Mouse (Mus musculus) hindbrain, embryonic 10.5 days (tissue): ENCODE data around the gene Agbl4. TPM values are rescaled to one million over a fixed set of nuclear protein-coding genes. Genes with fewer than 3 reads are reported as not detected.

Experiments
- DNase-seq: peaks from one replicate; pipeline ENCODE4 v3.0.0-alpha.2; 2017; ENCODE audit warnings: low spot score
- H3K27ac ChIP-seq: fragments of 300-500 bp; sonication (generic); 2 replicates; pipeline ENCODE4 v1.5.1; 2016; ENCODE audit warnings: mild to moderate bottlenecking, moderate library complexity
- H3K27me3 ChIP-seq: fragments of 300-500 bp; sonication (generic); 2 replicates; pipeline ENCODE4 v1.6.1; 2016; ENCODE audit warnings: mild to moderate bottlenecking; ENCODE audit not compliant: poor library complexity, insufficient read depth, severe bottlenecking
- H3K36me3 ChIP-seq: fragments of 300-500 bp; sonication (generic); 2 replicates; pipeline ENCODE4 v1.6.1; 2016; ENCODE audit warnings: mild to moderate bottlenecking, moderate library complexity
- H3K4me1 ChIP-seq: fragments of 300-500 bp; sonication (generic); replicated peaks from 2 replicates; pipeline ENCODE4 v1.6.1; 2016; ENCODE audit warnings: mild to moderate bottlenecking
- H3K4me3 ChIP-seq: fragments of 300-500 bp; sonication (generic); 2 replicates; pipeline ENCODE4 v1.5.1; 2016; ENCODE audit warnings: mild to moderate bottlenecking, moderate library complexity
- H3K9me3 ChIP-seq: fragments of 300-500 bp; sonication (generic); 2 replicates; pipeline ENCODE4 v1.6.1; 2016; ENCODE audit warnings: mild to moderate bottlenecking, moderate library complexity
- WGBS: fragments of 180-500 bp; shearing (Covaris S2); methylation state at CpG from one replicate; pipeline ENCODE4 v1.1.7; 2016; 5-methylcytosine and 5-hydroxymethylcytosine counted together
- polyA plus RNA-seq: library from polyadenylated mRNA; unstranded; fragments of >200 nt; fragmentation: Nextera tagmentation; extraction: Ambion mirVana; gene quantifications from 2 replicates; pipeline ENCODE4 v1.2.1, GENCODE M21; 2016

The Agbl4 gene
- polyA plus RNA-seq, 1 experiment from 2014 or later = 1.4 TPM

DNA sequence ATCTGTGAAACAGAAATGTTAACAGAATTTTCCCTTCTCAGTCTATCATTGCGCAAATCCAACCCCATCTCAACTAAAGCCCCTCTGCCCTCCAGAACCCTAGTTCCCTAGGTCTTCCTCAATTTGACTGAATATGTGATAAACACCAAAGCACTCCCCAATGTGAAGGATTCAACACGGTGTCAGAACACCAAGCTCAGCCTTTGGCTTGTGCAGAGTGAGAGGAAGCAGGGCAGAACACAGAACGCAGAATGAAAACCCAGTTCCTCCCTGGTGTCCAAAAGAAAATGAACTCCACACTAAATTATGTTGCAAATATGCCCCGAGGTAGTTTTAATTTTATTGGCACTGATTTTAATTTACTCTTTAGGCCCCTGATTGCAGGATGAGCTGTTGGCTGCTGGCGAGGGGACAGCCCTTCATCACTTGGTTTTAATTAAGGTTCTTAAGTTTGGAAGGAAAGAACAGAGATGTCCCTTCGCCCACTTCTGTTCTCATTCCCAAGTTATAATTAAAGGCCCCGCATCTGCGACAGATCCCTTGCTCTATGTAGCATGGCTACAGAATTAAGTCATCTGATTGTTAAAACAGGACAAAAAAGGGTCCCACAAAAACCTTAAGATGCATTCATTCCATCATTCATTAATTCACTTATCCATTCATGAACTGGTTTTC is 1210.5 kb downstream of the Agbl4 start:
- WGBS = 89% methylated on average over 8 of the region's 8 CpGs
- no peak overlapping the region for H3K4me3 ChIP-seq
- 0 out of 2 replicates have a peak, but pooled peaks cover 6% of the 10 kb centered on the region for H3K4me1 ChIP-seq
- H3K27ac ChIP-seq = no peak overlapping the region
- H3K36me3 ChIP-seq = no peaks in the 10 kb centered on the region
- no peak for DNase-seq
- no peaks in the 10 kb centered on the region for H3K9me3 ChIP-seq
- no peaks in the 10 kb centered on the region for H3K27me3 ChIP-seq

DNA sequence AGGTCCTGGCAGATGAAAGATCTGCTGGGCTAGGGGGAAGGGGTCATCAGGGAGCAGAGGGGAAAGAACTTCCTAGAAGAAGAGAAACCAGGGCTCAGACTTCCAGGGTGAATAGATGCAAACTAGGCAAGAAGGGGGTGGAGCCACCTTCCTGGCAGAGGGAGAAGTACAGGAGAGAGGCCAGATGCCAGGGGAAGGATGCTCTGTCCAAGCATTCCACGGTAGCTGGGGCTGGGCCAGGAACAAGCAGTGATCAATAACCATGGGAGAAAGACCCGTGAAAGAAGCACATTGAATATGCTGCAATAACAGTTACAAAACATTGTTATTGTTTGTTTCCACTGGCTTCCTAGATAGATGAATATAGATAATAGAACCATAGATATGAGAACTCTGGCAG is 1224.4 kb downstream of the Agbl4 start:
- Histone ChIP-seq H3K4me3 (no peak overlapping the region), H3K9me3 (no peaks in the 10 kb centered on the region), H3K4me1 (0 out of 2 replicates have a peak, but pooled peaks cover 2% of the 10 kb centered on the region), H3K27ac (no peak overlapping the region), H3K27me3 (no peaks in the 10 kb centered on the region), H3K36me3 (no peaks in the 10 kb centered on the region)
- 61% methylated on average over 2 of the region's 2 CpGs for WGBS
- no peak for DNase-seq

DNA sequence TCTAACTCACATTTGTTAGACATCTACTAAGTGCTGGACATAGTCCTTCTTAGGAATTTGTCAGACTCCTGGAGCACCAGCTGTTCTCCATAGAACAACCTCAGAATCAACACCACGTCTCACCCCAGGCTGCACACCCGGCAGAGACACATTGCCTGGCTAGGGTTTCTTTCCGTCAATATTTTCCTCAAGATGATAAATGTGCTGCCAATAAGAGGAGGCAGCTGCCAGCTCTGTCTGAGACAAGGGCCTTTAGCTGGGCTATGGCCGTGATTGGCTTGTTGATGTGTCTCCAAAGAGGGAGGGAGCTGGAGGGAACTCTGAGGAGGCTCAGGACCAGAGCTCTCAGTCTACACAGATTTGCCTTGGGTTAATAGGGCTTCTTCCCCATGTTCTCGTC is 1227.5 kb downstream of the Agbl4 start:
- Histone ChIP-seq H3K27me3 (no peaks in the 10 kb centered on the region), H3K4me1 (0 out of 2 replicates have a peak, but pooled peaks cover 2% of the 10 kb centered on the region), H3K27ac (no peak overlapping the region), H3K9me3 (no peaks in the 10 kb centered on the region), H3K4me3 (no peak overlapping the region), H3K36me3 (no peaks in the 10 kb centered on the region)
- DNase-seq = no peak
- 67% methylated on average over 5 of the region's 5 CpGs for WGBS

DNA sequence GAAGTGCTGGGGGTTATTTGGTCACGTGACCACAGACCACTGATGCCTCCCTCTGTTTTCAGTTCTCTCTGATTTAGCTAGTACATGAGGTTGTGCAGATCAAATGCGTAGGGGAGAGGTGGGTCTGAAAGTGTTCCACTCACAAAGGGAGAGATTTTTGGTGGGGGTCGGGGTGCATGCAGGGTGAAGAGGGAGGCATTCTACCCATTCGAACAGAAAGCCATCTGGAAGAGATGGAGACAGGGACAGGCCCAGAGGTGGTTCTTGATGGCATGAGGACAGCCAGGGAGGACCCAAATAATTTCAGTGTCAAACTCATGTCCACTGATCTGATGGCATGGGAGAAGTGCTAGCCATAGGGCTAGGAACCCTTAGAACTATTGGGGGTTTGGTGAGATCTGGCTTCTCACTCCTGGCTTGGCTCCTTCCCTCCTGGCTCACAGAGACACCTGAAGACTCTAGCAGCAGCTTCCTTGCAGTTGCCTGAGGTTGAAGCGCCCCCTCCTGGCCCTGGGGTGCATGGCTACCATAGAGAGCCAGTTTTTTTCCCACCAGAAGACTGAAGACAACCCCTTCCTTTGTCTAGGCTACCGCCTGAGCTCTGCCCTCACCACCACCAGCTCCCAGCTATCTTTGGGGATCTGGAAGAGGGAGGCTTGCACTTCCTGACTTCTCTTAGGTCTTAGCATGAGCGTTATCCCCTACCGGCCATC is 1228.8 kb downstream of the Agbl4 start:
- Histone ChIP-seq H3K27ac (peak overlapping the region; percentile 76), H3K9me3 (no peaks in the 10 kb centered on the region), H3K4me1 (0 out of 2 replicates have a peak, but pooled peaks cover 2% of the 10 kb centered on the region), H3K36me3 (no peaks in the 10 kb centered on the region), H3K4me3 (no peak overlapping the region), H3K27me3 (no peaks in the 10 kb centered on the region)
- WGBS = 38% methylated on average over 8 of the region's 8 CpGs
- peak; percentile 82 for DNase-seq

DNA sequence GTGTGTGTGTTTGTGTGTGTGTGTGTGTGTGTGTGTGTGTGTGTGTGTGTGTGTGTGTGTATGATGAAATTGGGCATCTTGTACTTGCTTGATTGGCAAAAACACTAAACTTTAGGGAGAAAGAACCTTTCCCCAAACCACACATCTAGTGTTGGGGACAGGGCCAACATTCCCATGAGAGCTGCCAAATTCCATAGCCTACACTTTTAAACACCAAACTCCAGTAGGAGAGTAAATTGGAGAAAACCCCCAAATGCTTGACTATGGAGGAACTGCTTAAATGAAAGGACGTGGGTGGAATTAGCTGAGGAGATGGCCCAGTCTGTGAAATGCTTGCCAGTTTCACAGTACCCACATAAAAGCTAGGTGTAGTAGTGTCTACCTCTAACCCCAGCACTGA is 1235.2 kb downstream of the Agbl4 start:
- WGBS = 81% methylated on average over 1 of the region's 1 CpGs
- Histone ChIP-seq H3K27me3 (no peaks in the 10 kb centered on the region), H3K4me3 (no peak overlapping the region), H3K9me3 (no peaks in the 10 kb centered on the region), H3K4me1 (no peaks in the 10 kb centered on the region), H3K36me3 (no peaks in the 10 kb centered on the region), H3K27ac (no peak overlapping the region)
- no peak for DNase-seq

DNA sequence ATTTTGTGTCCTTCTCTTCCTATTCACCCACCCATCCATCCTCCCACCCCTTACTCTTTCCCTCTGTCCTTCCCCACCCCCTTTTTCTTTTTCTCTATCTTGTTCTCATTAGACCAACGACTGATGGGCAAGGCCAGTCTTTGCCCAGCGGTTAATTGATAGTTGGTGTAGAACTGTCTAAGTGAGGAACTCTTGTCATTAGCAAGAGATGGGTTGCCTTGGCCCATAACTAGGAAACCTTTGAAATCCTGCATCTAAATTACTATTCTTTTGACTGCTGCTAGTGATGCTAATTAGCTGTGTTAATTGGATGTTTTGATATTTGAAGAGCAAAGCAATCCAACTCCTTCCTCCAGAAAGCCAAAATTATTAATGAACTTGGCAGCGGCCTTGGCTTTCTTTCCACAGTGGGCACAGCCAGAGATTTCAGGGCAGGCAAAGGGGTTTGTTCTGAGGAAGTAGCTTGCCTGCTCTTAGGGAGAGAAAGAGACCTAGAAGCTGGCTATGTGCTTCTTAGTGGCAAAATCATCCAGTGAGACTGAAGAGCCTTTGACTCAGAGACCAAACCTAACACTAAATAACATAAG is 1238.2 kb downstream of the Agbl4 start:
- no peaks in the 10 kb centered on the region for H3K4me1 ChIP-seq
- H3K27ac ChIP-seq = no peak overlapping the region
- 87% methylated on average over 3 of the region's 3 CpGs for WGBS
- H3K4me3 ChIP-seq = no peak overlapping the region
- DNase-seq = no peak
- H3K36me3 ChIP-seq = no peaks in the 10 kb centered on the region
- H3K9me3 ChIP-seq = no peaks in the 10 kb centered on the region
- H3K27me3 ChIP-seq = no peaks in the 10 kb centered on the region

DNA sequence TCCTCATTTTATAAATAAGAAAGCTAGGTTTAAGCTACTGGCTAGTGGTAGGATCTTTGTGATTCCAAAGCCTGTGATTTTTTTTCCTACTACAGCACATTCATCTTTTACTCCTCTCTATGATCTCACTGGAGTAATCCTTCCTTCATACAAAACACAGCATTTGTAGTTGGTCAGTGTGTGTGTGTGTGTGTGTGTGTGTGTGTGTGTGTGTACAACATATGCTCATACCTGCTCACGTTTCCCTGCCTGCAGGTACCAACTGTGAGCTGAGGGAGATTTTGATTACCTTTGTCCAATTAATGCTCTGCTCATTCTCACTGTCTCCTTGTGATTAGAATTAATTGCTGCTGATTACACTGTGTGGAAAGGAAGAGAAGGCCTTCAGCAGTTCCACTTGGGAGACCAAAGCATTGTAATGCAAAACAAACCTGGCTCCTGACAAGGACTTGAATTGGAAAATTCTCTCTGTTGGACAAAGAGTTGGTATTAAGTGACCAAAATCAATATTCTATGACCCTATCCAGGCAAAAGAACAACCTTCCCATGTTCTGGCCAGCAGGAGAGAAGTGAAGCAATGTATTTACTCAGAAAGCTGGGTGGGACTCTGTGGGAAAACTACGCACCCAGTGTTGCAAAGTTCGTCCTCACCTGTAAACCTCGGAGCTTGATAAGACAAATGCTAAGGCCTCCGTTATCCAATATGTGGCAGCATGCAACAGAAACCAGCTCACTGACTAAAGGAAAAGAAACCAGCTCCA is 1241.7 kb downstream of the Agbl4 start:
- H3K27ac ChIP-seq = no peak overlapping the region
- no peaks in the 10 kb centered on the region for H3K36me3 ChIP-seq
- no peak for DNase-seq
- H3K4me1 ChIP-seq = no peaks in the 10 kb centered on the region
- 85% methylated on average over 5 of the region's 5 CpGs for WGBS
- H3K4me3 ChIP-seq = no peak overlapping the region
- no peaks in the 10 kb centered on the region for H3K9me3 ChIP-seq
- H3K27me3 ChIP-seq = no peaks in the 10 kb centered on the region

DNA sequence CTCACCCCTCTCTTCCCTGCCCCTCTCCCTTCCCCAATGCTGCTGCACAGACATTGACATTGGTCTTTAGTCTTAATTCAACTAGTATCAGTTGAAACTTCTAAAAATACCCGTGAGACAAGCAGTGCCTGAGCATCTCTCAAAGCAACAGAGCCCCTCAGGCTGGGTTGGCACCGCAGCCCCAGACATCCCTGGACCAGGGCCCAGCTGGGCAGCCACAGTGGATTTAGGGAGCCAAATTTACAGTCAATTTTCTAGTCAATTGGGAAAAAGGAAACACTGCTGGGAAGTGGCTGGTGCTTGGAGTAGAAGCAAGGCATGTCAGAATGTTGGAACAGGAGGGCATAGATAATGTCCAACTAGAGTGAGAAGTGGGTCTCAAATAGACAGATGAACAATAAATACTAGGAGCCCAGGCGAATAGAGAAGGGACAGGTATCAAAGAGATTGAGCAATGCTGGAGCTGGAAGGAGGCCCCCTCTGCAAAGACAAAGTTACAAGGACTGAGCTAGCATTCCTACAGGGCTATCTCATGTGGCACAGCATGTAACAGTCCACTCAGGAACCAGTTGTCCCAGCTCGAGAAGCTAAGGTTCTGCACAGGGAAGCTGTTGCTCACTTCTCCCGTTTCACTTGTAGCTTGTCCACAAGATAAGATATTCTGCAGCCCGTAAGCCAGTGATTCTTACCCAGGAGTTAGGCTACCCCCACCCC is 1247.8 kb downstream of the Agbl4 start:
- no peaks in the 10 kb centered on the region for H3K36me3 ChIP-seq
- H3K4me3 ChIP-seq = no peak overlapping the region
- no peak overlapping the region for H3K27ac ChIP-seq
- no peak for DNase-seq
- WGBS = 83% methylated on average over 6 of the region's 6 CpGs
- no peaks in the 10 kb centered on the region for H3K9me3 ChIP-seq
- no peaks in the 10 kb centered on the region for H3K4me1 ChIP-seq
- no peaks in the 10 kb centered on the region for H3K27me3 ChIP-seq

DNA sequence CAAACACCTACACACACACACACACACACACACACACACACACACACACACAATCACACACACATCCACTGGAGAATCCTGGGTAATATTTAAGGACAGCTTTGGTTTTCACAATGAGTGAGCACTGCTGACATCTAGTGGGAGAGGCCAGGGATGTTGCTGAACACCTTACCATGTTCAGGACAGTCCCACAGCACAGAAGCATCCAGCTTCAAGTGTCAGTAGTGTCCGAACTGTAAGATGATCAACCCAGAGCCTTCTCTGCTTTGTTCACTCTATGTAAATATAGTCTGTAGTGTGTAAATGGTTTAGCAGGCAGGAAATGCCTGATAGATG is 1248.3 kb downstream of the Agbl4 start:
- Histone ChIP-seq H3K27ac (no peak overlapping the region), H3K27me3 (no peaks in the 10 kb centered on the region), H3K9me3 (no peaks in the 10 kb centered on the region), H3K4me3 (no peak overlapping the region), H3K36me3 (no peaks in the 10 kb centered on the region), H3K4me1 (no peaks in the 10 kb centered on the region)
- WGBS = 74% methylated on average over 1 of the region's 1 CpGs
- peak; percentile 25 for DNase-seq

DNA sequence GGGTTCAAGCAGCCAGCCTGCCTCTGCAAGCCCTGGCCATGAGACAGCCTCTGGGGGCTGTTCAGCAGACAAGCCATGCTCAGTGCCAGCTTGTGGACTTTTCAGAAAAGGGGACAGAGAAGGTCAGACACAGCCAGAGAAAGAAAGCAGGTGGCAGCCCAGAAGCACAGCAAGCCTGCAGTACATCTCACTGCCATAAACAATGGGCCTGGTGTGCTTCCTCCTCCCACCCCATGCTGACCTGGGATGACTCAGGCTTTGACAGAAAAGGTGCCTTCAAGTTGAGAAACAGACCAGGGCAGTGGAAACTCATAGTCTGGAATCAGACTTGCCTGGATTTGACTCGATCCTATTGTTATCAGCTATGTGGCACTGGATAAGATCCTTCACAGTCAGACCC is 1256.0 kb downstream of the Agbl4 start:
- H3K9me3 ChIP-seq = no peaks in the 10 kb centered on the region
- H3K27me3 ChIP-seq = no peaks in the 10 kb centered on the region
- DNase-seq = no peak
- H3K4me3 ChIP-seq = no peak overlapping the region
- no peaks in the 10 kb centered on the region for H3K36me3 ChIP-seq
- no peak overlapping the region for H3K27ac ChIP-seq
- 67% methylated on average over 1 of the region's 1 CpGs for WGBS
- H3K4me1 ChIP-seq = no peaks in the 10 kb centered on the region

DNA sequence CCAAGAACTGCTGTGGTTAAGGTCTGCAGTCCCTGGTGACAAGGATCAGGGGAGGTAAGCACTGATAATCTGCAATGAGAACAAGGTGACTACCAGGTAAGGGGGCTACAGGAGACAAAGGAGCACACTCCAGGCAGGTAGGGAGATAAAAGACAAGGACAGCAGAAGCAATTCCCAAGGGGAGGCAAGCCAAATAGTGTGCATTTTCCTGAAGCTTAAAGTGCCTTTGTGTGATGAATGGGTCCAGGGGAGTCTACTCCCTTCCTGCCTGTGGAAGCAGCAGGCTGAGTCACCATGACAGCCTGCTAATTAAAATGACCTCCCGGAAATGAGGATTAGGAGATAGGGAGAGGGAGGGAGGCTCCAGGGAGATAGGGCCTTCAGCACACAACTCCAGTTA is 1266.3 kb downstream of the Agbl4 start:
- 32% methylated on average over 1 of the region's 1 CpGs for WGBS
- 0 out of 2 replicates have a peak overlapping the region, but pooled peaks have one; percentile 29 for H3K27ac ChIP-seq
- H3K9me3 ChIP-seq = no peaks in the 10 kb centered on the region
- no peaks in the 10 kb centered on the region for H3K27me3 ChIP-seq
- no peak for DNase-seq
- H3K4me1 ChIP-seq = peaks cover 10% of the 10 kb centered on the region; the same call in 1 of the 2 replicates
- no peaks in the 10 kb centered on the region for H3K36me3 ChIP-seq
- no peak overlapping the region for H3K4me3 ChIP-seq

DNA sequence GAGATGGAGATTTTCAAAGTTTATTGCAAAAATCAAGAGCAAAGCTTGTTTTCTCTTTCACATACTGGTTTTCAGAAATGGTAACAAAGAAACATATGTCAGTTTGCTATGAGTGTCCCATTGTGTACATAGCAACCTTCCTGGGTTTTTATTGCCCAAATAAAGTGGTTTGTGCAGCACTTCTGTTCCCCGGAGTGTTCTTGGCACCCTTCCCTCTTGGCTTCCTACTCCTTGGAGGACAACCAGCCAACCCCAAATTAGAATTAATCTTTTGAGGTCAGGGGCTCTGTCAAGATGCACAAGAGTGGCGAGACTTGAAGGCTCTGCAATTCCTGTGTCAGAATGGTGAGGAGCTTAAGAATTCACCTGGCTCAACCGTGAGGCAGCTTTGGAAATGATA is 1266.7 kb downstream of the Agbl4 start:
- Histone ChIP-seq H3K9me3 (no peaks in the 10 kb centered on the region), H3K4me1 (peaks cover 10% of the 10 kb centered on the region; the same call in 1 of the 2 replicates), H3K4me3 (no peak overlapping the region), H3K36me3 (no peaks in the 10 kb centered on the region), H3K27me3 (no peaks in the 10 kb centered on the region), H3K27ac (no peak overlapping the region)
- DNase-seq = no peak
- 78% methylated on average over 3 of the region's 3 CpGs for WGBS
